Mouse (Mus musculus) layer of hippocampus, adult 18-20 months (tissue): ENCODE results near the gene 0610010K14Rik. TPM values are rescaled to one million over a fixed set of nuclear protein-coding genes. Genes with fewer than 3 reads are reported as not detected.

ENCODE experiments used
- DNase-seq, 2 experiments: peaks; one replicate each; pipeline ENCODE4 v3.0.0; 2022; ENCODE audit warnings: low spot score in 2 of 2
- long read RNA-seq: library from polyadenylated mRNA; stranded (forward); transcript quantifications from one replicate; pipeline ENCODE4 v2.0.0, GENCODE M21; 2021
- total RNA-seq, 2 experiments: library from RNA; stranded (reverse); gene quantifications; 2 replicates each; pipeline ENCODE4 v1.2.3; 2021

Gene 0610010K14Rik
- total RNA-seq: 10 to 100 TPM; 39.7 to 45.9 TPM
- long read RNA-seq, partial matches to known transcripts: 1 of 17 reads
- long read RNA-seq, other reads (novel, unspliced or antisense): 6 of 17 reads

DNA sequence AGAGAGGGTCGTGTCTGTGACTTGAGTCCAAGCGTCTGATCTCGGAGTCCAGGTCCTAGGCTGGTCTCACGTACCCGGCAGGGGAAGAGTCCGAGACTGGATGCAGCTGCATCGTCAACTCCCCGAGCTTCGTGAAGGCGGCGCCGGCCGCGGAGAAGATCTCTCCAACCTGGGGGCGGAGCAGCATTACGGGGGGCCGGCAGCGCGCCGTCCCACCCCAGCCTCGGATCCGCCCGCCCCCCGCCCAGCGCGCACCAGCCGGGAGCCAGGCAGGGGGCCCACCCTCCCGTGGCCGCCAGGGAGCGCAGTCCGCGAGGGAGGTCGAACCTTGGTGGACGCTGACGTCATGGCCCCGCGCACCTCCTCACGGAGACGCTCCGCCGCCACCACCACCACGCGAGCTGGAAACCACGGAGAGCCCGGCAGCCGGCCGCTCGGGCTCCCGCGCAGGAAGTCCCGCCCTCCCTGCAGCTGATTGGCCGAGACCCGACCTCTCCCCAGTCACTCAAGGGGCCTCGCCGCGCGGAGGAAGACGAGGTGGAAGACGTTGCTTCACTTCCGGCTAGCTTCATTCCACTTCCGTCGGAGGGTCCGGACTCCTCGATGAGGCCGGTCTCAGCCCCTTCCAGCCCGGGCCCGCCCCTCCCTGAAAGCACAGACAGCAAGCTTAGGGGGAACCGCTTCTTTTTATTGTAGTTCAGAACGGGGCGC, at the start of gene 0610010K14Rik:
Gene 0610010K14Rik (minus strand): TSS at position 458 of the 711 bp plus-strand sequence.
- DNase-seq: peak; percentile 97 to 98

DNA sequence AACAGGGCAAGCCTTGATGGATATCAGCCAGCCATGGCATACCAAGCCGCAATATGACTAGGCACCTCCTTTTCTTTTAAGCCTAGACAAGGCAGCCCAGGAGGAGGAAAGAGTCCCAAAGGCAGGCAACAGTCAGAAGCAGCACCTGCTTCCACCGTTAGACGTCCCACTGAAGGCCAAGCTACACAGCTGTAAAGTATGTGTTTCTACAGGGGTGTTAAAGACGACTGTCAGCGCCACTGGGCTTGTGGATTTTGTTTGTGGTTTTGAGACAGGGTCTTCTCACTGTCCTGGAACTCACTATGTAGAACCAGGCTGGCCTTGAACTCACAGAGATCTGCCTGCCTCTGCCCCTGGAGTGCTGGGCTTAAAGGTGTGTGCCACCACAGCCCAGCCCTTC, 48.0 kb upstream of the 0610010K14Rik start:
- DNase-seq: no peak

DNA sequence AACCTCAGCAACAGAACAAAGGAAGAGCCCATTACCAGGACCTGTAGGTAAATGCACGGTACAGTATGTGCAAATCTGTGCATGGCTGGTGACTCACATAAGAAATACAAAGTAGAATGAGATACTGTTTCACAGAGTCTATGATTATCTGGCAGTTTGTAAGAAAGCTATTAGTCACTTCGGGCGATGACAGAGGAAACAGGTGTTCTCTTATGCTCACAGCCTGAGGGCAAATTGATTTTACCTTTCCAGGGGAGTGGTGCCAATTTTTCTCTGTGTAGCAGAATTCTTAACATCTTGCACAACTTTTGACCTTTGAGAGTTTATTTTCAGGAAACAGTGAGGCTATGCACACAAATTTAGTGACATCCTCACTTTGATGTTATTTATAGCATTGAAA, 47.0 kb upstream of the 0610010K14Rik start:
- DNase-seq: no peak

DNA sequence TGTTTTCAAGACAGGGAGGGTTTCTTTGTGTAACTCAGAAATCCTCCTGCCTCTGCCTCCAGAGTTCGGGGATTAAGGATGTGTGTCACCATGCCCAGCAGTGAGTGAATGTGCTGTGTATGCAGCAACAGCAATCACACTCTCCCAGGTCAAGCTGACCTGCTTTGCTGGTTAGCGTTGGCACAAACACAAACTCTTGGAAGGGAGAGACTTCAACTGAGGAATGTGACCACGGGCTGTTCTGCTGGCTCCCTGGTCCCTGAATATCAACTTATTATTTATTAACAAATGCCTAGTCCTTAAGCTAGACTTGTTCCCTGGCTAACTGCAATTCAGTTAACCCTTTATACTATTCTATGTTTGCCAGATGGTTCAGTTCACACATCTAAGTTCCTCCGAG, 46.0 kb upstream of the 0610010K14Rik start:
- DNase-seq: no peak

DNA sequence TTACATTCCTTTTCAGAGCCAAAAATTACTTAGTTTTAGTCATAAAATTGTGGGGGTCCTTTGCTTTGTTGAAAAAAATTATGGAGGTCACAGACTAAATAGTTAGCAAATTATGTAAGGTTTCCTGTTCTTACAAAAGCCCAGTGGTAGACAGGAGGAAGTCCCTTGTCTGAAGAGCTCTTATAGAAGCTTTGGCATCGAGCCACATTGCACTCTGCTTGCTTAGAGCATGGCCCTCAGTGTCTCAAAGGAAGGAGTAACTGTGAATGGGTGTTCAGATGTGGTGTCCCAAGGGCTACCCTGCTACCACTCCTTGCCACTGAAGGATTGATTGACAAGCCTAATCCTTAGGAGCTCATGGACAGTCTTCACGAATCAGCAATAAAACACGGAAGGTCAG, 42.7 kb upstream of the 0610010K14Rik start:
- DNase-seq: peak in 1 of 2 experiments; percentile 3

DNA sequence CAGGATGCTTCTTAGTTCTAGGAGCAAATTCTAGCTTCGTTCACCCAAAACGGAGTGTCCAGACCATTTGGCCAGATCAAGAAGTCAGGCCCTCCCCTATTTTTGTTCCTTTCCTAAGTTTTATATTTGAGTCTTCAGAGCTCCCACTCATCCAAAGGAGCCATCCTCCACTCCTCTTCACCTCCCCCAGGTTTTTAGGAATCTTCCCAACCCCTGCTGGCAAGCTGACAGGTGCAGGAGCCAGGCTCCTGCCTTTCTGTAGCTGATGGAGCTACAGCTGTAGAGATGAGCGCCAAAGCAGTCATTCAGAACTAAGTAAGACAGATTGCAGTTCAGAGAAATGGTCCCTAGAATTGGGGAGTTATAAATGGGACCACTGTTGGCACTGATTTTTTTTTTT, 41.2 kb upstream of the 0610010K14Rik start:
- DNase-seq: no peak

DNA sequence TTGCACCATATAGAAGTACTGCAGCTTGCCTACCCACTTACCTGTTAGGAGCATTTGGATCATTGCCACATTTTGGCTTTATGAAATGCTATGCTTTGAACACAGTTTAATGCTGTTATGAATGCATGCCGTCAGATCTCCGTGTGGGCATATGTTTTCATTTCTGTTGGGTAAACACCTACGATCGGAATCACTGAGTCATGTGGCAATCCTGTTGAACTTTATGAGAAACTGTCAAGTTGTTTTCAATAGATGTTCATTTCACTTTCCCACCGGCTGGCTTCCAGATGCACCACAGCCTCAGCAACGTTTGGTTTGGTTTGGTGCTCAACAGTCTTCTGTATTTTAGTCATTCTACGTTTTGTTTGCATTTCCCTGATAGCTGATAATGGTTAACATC, 33.9 kb upstream of the 0610010K14Rik start:
- DNase-seq: peak in 1 of 2 experiments; percentile 26

DNA sequence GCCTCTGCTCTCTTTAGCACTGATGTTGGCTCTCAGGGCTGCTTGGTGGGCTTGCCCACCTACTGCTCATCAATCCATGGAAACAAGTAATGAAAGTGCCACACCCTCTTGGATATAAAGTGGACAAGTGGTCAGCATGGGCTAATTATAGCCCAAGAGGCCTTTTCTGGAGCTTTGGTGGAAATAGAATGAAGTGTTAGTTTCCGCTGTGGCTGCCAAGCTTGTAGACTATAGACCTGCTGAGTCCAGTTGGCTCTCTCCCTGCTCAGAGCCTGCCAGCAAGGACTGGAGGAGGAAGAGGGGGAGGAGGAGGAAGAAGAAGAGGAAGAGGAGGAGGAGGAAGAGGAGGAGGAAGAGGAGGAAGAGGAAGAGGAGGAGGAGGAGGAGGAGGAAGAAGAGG, 28.7 kb upstream of the 0610010K14Rik start:
- no peak for DNase-seq

DNA sequence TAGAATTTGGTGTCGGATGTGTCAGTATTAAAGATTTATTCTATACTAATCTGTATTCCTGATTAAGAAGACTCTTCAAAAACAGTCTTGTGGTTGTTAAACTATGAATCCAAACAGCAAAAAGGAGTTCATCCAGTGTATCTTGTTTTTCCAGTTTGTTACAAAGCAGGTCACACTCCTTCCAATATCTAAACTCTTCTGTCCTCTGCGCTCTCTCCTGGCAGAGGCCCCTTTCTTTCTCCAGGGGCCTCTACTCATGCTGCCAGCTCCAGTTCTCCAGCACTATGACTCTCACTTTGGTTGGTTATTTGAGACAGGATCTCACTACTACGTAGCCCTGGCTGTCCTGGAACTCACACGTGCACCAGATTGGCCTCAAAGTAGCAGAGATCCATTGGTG, 28.1 kb upstream of the 0610010K14Rik start:
- DNase-seq: no peak

DNA sequence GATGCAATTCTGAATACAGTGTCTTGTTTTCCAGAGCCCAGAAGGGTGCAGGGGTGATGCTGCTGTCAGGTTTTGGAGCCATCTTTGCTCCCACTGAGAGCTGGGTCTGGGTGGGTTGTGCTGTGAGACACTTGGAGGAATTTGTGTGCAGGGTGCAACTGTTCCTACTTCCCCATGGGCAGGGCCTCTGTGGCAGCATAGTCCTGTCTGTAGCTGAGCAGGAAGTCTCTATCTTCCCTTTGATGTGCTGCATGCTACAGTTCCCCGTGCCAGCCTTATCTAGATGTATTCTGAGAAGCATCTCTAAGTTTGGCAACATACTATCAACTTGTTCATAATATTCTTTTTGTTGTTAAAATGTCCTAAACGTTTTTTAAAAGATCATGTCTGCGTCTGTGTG, 27.5 kb upstream of the 0610010K14Rik start:
- no peak for DNase-seq

DNA sequence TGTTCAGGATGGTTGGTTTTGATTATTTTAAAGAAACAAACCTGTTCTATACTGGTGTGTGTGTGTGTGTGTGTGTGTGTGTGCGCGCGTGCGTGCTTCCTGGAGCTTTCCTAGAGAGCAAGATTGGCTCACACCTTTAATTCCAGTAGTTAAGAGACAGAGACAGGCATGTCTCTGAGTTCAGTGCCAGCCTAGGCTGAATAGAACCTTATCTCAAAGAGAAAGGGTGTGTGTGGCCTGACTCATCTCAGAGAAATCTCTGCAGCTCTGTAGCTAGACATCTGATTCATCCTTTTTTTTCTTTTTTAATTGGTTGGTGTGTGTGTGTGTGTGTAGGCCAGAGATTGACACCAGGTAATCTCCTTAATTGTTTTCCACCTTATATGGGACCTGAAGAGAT, 21.3 kb upstream of the 0610010K14Rik start:
- DNase-seq: no peak

DNA sequence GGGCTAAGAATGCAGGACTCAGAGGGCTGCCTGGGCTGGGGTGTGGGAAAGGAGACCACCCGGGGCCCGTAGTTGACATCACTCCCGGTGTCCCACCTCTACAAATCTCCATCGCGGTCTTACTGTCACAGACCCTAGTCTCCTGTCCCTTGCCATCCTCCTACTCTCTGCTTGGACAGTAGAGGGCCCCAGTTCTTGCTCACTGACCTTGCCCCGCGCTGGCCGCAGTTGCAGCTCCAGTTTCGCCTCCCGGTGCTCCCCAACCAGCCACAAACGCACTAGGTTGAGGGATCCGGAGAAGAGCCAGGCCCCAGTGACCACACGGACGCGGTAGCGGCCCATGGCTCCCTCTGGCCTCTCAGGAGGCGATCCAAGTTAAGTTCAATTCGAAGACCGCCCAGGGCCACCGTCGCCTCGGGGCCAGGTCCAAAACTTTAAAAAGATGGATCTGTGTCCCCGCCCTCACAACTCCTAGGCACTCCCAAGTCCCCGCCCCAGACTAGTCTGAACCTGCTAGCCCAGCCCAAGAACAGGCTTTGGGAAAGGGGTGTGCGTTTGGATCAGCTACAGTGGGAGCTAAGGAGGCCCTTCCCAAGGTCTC, 17.3 kb upstream of the 0610010K14Rik start, which contains the start of gene Alox12:
Gene Alox12 (minus strand): TSS at position 423 of the 601 bp plus-strand sequence.
- DNase-seq: no peak

DNA sequence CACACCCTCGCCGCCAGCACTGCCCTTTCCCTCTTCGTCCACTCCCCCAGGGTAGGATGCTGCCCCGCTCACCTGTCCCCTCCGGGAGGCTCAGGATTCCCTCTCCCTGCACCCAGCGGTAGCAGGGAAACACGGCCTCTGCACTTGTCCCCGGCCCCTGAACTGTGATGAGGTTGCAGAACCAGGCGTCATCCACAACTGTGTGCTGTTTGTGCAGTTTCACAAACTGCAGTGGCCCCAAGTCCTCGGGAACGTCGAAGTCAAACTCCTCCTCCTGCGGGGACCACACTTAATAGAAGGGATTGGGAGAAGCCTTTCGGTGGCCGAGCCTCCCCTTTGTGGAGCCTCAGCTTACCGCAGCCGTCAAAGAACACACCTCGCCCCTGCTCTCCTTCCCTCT, 16.6 kb upstream of the 0610010K14Rik start:
- no peak for DNase-seq

DNA sequence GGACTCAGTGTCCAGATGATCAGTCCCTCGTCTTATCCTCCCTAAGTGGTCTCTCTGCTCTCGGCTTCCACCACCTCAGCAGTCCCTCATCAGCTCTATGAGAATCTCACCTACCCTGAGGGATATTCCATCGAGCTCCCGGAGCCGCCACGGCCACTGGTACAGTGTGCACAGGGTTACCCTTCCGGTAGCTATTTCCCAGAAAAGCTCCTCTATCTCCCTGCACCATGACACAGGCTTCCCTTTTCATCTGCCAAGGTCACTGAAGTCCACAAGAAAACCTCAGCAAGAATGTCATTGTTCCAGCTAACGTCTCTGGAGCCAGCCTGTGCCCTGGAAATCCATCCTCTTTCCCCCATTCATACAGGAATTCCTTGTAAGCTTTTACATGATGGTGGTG, 14.1 kb upstream of the 0610010K14Rik start:
- DNase-seq: no peak

DNA sequence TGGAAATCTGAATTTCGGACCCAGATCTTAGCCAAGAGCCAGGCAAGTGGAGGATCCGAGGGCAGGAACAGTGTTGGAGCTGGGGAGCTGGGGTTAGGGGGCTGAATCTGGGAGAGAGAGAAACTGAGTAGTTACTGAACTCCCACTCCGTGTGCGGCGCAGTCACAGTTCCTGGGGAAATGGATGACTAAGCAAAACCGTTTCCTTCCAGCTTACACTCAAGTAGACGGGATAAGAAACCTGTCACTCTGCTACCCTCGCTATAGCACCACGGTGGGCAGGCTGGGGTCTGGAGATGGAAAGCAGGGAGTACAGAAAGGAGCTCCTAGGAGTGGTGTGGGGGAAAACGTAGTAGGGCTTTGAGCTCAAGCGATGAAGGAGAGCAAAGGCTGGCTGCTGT, 12.4 kb upstream of the 0610010K14Rik start:
- no peak for DNase-seq

DNA sequence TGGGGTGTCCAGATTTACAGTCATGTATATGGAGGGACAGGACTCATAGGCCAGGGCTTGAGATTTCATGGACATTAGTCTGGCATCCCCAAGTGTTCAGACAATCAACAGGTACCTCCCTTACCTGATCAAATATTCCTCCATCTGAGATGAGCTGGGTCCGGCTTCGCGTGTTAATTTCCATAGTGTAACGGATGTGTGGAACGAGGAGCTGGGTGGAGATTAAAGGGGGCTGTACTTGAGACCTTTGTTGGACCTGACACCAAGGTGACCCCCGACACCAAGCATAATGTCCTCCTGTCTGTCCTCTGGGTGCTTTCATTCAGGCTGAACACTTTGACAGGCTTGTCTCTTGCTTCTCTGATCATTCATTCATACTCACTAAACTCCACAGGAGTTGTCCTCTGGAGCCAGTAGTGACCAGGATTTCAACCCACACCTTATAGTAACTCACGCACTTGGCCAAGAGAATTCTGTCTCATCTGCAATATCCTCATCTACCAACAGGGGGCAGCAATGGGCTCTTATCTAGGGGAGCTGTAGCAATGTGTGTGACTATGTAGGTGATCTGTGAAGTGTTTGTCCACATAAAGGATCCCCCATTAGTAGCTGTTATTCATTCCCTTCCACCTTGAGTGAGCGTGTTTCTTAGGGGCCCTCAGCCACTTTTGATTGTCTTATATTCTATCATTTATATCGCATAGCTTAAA, 9.6 kb upstream of the 0610010K14Rik start:
- peak in 1 of 2 experiments; percentile 73 for DNase-seq

DNA sequence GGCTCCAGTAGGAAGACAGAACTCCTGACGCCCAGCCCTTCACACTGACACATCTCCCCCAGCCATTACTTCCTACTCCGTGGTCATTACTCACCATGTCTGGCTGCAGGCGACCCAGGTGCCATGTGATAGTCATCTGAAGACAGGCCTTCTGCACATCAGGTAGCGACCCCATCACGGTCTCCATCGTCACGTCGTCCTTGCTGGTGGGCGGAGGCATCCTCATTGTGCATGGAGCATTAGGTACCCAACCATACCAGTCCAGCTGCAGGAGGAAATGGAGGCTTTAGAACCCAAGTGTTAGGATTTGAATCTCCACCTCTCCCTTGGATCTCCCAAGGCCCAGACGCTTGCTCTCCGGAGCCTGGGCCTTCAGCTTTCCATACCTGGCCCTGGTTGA, 4.9 kb upstream of the 0610010K14Rik start:
- DNase-seq: no peak

DNA sequence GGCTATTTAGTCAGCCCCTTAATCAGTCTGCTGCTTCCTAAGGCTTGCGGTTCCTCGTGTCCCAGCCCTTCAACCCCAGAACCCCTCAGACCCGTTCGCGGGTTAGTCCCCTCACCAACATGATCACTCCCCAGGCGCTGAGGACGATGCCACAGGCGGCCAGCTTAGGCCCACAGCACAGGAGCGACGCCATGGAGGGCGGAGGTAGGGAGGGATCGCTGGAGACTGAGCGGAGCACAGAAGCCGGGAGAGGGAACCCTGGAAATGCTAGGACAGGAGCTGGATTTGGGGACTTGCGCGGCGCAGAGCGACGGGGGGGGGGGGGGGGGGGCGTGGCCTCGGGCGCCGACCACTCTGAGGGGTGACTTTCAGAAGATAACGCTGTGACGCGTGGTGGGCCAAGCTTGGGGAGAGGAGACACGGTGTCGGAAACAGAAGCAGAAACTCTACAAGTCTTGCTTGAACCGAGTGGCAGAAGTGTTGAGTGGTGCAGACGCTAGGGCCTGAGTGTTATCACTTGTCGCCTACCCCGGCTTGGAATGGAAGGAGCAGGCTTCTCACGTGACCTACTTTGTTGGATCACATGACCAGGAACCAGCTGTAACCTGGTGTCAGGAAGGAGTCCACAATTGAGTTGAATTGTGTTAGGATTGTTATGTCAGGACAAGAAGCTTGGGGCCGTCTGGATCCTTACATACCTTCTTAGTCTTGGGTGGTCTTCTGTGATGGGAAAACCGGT, 2.0 kb upstream of the 0610010K14Rik start, which contains the start of the genes Gm21988 and Rnasek:
Gene Gm21988 (minus strand): TSS at position 290 of the 739 bp plus-strand sequence.
Gene Rnasek (minus strand): TSS at position 302 of the 739 bp plus-strand sequence.
- peak; percentile 81 to 92 for DNase-seq

DNA sequence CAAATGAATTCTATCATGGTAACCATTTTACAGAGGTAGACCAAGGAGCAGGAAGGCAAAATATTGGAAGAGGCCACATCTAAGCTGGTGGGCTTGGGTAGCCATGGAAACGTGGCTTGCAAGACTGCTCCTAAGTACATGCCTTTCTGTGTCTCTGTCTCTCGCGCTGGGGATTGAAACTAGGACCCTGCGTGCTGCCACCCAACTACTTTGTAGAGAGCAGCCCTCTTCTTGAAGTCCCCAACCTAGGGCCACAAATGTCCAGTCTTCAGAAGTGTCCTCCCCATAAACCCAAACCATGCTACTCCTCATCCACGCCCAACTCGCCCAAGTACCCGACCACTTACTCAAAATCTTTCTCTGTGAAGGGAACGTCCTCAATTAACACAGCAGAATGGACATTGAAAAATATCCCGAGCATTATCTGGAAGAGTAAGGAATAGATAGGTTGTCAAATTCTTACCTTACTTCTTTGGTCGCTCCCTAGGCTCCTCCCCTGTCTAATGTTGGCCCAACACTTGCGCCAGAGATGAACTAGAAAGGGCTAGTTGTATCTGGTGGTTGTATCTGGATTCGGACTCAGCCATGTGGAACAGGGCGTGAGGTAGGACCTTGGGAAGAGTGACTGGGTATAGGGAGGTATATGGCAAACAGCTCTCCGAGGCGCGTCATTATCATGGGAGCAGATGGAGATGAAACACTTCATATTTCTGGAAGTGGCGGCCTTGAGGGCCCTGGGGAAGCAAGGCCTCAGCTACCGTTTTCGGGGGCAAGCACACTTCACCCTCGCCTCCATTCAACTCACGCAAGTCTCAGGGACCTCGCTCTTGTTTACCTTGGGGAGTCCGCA, 1.1 kb upstream of the 0610010K14Rik start:
- no peak for DNase-seq

DNA sequence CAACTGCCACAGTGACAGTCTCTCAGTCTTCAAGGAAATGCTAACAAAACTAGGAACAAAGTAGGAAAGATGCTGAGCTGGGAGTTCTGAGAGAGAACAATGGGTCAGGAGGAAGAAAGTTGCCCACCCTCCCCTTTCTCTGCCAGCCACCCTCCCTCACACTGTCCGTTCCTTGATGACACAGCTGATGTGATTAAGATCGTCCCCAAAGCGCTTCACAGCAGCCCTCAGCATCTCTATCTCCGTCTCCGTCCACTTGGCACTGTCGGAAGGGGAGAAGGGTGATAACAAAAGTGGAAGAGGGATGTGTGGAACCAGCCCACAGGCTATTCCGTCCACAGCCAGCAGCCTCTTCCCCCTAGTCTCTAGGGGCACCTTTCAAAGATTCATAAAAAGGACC, 997 bp downstream of the 0610010K14Rik start:
- no peak for DNase-seq
